Mouse (Mus musculus): ENCODE measurements around the gene Otog. TPM values are rescaled to one million over a fixed set of nuclear protein-coding genes. Genes with fewer than 3 reads are reported as not detected.

The Otog gene
- polyA plus RNA-seq, 1 experiment from 2014 or later: not detected

- H3K27me3 ChIP-seq (replicated peaks; ENCODE audit: insufficient read depth, low read length): no peaks in the 10 kb centered on the region
- no peak overlapping the region for H3K9ac ChIP-seq (replicated peaks; ENCODE audit: low read depth)
- H3K27ac ChIP-seq (ENCODE audit: low read length): no peak overlapping the region
- no peaks in the 10 kb centered on the region for H3K4me1 ChIP-seq (ENCODE audit: insufficient read depth, low read depth, low read length)
- no peaks in the 10 kb centered on the region for H3K36me3 ChIP-seq (ENCODE audit: insufficient read depth, low read length)
- H3K4me3 ChIP-seq (ENCODE audit: low read depth, low read length): no peak overlapping the region
- no peak overlapping the region for H3K4me2 ChIP-seq (replicated peaks; ENCODE audit: low read depth, low read length)
- DNase-seq (ENCODE audit: low spot score) (no peak), ATAC-seq (no peak)
- H3K9me3 ChIP-seq (ENCODE audit: low read length): no peaks in the 10 kb centered on the region
- 76% methylated on average over 6 of the region's 6 CpGs for WGBS
- TF ChIP-seq EP300 (IDR thresholded peaks at IDR 0.05) (no peak), CTCF (IDR thresholded peaks at IDR 0.05) (no peak)
Measured at GRCm38 (mm10) chr7:46210276-46210675, 30.5 kb upstream of the Otog start.

- H3K4me3 ChIP-seq (ENCODE audit: low read depth, low read length): no peak overlapping the region
- no peaks in the 10 kb centered on the region for H3K27me3 ChIP-seq (replicated peaks; ENCODE audit: insufficient read depth, low read length)
- no peaks in the 10 kb centered on the region for H3K36me3 ChIP-seq (ENCODE audit: insufficient read depth, low read length)
- H3K4me2 ChIP-seq (replicated peaks; ENCODE audit: low read depth, low read length): no peak overlapping the region
- ATAC-seq (no peak), DNase-seq (ENCODE audit: low spot score) (no peak)
- TF ChIP-seq EP300 (IDR thresholded peaks at IDR 0.05): no peak
- TF ChIP-seq CTCF (IDR thresholded peaks at IDR 0.05): no peak
- H3K9ac ChIP-seq (replicated peaks; ENCODE audit: low read depth): no peak overlapping the region
- no peaks in the 10 kb centered on the region for H3K9me3 ChIP-seq (ENCODE audit: low read length)
- no peaks in the 10 kb centered on the region for H3K4me1 ChIP-seq (ENCODE audit: insufficient read depth, low read depth, low read length)
- no peak overlapping the region for H3K27ac ChIP-seq (ENCODE audit: low read length)
- 75% methylated on average over 2 of the region's 2 CpGs for WGBS
Measured at GRCm38 (mm10) chr7:46216481-46216880, 24.3 kb upstream of the Otog start.

- no peaks in the 10 kb centered on the region for H3K36me3 ChIP-seq (ENCODE audit: insufficient read depth, low read length)
- no peaks in the 10 kb centered on the region for H3K27me3 ChIP-seq (replicated peaks; ENCODE audit: insufficient read depth, low read length)
- H3K9ac ChIP-seq (replicated peaks; ENCODE audit: low read depth): no peak overlapping the region
- ATAC-seq (no peak; the same call in 1 of the 2 replicates), DNase-seq (ENCODE audit: low spot score) (peak; percentile 6)
- H3K4me1 ChIP-seq (ENCODE audit: insufficient read depth, low read depth, low read length): no peaks in the 10 kb centered on the region
- TF ChIP-seq EP300 (IDR thresholded peaks at IDR 0.05): no peak
- TF ChIP-seq CTCF (IDR thresholded peaks at IDR 0.05): no peak
- no peak overlapping the region for H3K4me2 ChIP-seq (replicated peaks; ENCODE audit: low read depth, low read length)
- no peak overlapping the region for H3K27ac ChIP-seq (ENCODE audit: low read length)
- no peaks in the 10 kb centered on the region for H3K9me3 ChIP-seq (ENCODE audit: low read length)
- no peak overlapping the region for H3K4me3 ChIP-seq (ENCODE audit: low read depth, low read length)
- WGBS: 7% methylated on average over 11 of the region's 11 CpGs
Measured at GRCm38 (mm10) chr7:46218415-46218814, 22.4 kb upstream of the Otog start.

DNA sequence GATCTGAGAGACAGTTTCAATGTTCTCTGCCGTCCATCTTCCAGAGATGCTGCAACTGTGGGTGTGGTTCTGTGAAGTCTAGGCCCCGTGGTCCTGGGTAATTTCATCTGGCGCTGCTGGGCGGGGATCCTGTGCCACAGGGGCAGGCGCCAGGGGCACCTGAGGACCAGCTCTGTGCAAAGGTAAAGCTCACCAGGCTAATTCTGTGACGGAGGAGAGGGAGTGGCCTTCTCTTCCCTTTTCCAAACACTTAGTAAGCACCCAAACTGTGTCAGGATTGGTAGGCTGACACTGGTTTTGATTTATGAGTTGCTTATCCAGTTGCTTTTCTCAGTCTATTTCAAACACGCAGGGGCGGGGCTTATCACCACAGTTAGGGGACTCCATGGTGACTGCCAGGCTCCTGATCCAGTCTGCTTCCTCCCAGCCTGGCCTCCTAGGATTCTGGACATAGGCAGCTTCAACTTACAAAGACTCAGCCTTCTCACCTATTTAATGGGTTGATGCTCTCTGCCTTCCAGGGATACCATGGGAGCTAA lies 20.1 kb upstream of the Otog start:
- Histone ChIP-seq H3K27ac (ENCODE audit: low read length) (no peak overlapping the region), H3K27me3 (replicated peaks; ENCODE audit: insufficient read depth, low read length) (no peaks in the 10 kb centered on the region), H3K9ac (replicated peaks; ENCODE audit: low read depth) (no peak overlapping the region), H3K4me2 (replicated peaks; ENCODE audit: low read depth, low read length) (no peak overlapping the region), H3K4me3 (ENCODE audit: low read depth, low read length) (no peak overlapping the region), H3K36me3 (ENCODE audit: insufficient read depth, low read length) (no peaks in the 10 kb centered on the region), H3K4me1 (ENCODE audit: insufficient read depth, low read depth, low read length) (no peaks in the 10 kb centered on the region), H3K9me3 (ENCODE audit: low read length) (no peaks in the 10 kb centered on the region)
- 54% methylated on average over 8 of the region's 8 CpGs for WGBS
- no peak for ATAC-seq
- TF ChIP-seq CTCF (IDR thresholded peaks at IDR 0.05) (no peak), EP300 (IDR thresholded peaks at IDR 0.05) (no peak)
- no peak for DNase-seq (ENCODE audit: low spot score)

DNA sequence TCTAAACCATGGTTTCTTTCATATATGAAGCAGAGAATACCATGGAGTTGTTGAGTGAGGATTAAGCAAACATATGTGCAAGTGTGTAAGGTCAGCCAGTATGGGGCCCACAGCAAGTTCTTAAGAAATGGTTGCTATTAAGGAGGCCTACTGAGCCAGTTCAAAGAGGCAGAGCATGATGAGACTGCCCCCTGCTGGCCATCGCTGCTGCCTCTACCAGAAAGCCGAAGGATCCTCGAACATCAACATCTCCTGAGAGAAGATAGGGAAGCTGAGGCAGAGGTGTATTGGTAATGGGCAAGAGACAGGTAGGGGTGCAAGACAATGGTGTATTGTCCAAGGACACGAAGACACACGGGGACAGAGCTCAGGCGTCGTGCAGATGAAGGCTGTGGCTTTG lies 14.5 kb upstream of the Otog start:
- no peaks in the 10 kb centered on the region for H3K27me3 ChIP-seq (replicated peaks; ENCODE audit: insufficient read depth, low read length)
- WGBS: 20% methylated on average over 7 of the region's 7 CpGs
- TF ChIP-seq EP300 (IDR thresholded peaks at IDR 0.05): no peak
- TF ChIP-seq CTCF (IDR thresholded peaks at IDR 0.05): peak; percentile 76
- H3K9ac ChIP-seq (replicated peaks; ENCODE audit: low read depth): no peak overlapping the region
- H3K4me2 ChIP-seq (replicated peaks; ENCODE audit: low read depth, low read length): no peak overlapping the region
- no peaks in the 10 kb centered on the region for H3K4me1 ChIP-seq (ENCODE audit: insufficient read depth, low read depth, low read length)
- peak; percentile 34 for DNase-seq (ENCODE audit: low spot score)
- H3K36me3 ChIP-seq (ENCODE audit: insufficient read depth, low read length): no peaks in the 10 kb centered on the region
- H3K27ac ChIP-seq (ENCODE audit: low read length): no peak overlapping the region
- H3K4me3 ChIP-seq (ENCODE audit: low read depth, low read length): no peak overlapping the region
- ATAC-seq: no peak
- H3K9me3 ChIP-seq (ENCODE audit: low read length): no peaks in the 10 kb centered on the region

DNA sequence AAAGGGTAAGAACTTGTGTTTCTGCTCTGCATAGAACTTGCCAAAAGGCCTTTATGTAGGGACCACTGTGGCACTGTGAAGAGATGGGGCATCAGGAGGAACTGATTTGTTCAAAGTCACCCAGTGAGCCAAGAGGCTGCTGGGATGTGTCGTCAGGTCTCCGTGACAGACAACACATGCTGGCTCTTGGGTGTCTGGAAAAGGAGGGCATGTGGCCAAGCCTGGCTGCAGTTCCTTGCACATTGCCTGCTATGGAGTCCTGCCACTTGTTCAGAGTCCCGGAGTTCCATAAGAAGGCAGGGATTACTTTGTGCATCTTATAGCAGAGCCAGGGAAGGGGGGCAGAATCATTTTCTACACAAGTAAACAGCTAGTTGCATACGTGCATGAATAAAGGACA lies 13.9 kb upstream of the Otog start:
- Histone ChIP-seq H3K9me3 (ENCODE audit: low read length) (no peaks in the 10 kb centered on the region), H3K36me3 (ENCODE audit: insufficient read depth, low read length) (no peaks in the 10 kb centered on the region), H3K27me3 (replicated peaks; ENCODE audit: insufficient read depth, low read length) (no peaks in the 10 kb centered on the region), H3K27ac (ENCODE audit: low read length) (no peak overlapping the region), H3K4me3 (ENCODE audit: low read depth, low read length) (no peak overlapping the region), H3K9ac (replicated peaks; ENCODE audit: low read depth) (no peak overlapping the region), H3K4me1 (ENCODE audit: insufficient read depth, low read depth, low read length) (no peaks in the 10 kb centered on the region), H3K4me2 (replicated peaks; ENCODE audit: low read depth, low read length) (no peak overlapping the region)
- ATAC-seq: peak; percentile 19; the same call in 1 of the 2 replicates
- peak; percentile 9 for DNase-seq (ENCODE audit: low spot score)
- WGBS: 53% methylated on average over 4 of the region's 4 CpGs
- TF ChIP-seq CTCF (IDR thresholded peaks at IDR 0.05) (no peak), EP300 (IDR thresholded peaks at IDR 0.05) (no peak)

DNA sequence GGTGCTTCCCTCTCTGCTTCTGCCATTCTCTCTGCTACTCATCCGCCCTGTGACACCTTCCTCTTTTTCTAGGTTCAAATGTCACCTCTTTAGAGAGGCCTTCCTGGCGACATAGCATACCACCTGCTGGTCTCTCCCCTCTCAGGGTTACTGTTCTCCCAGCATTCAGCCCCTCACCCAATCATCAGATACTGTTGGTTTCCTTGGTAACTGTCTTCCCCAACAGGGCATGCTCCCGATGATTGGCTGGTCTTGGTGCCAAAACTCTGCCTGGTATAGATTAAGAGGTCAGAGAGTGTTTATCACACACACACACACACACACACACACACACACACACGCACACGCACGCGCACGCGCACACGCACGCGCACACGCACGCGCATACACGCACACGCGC lies 4.8 kb upstream of the Otog start:
- Histone ChIP-seq H3K36me3 (ENCODE audit: insufficient read depth, low read length) (no peaks in the 10 kb centered on the region), H3K4me2 (replicated peaks; ENCODE audit: low read depth, low read length) (no peak overlapping the region), H3K4me3 (ENCODE audit: low read depth, low read length) (no peak overlapping the region), H3K4me1 (ENCODE audit: insufficient read depth, low read depth, low read length) (no peaks in the 10 kb centered on the region), H3K9me3 (ENCODE audit: low read length) (no peaks in the 10 kb centered on the region), H3K27me3 (replicated peaks; ENCODE audit: insufficient read depth, low read length) (no peaks in the 10 kb centered on the region), H3K27ac (ENCODE audit: low read length) (no peak overlapping the region), H3K9ac (replicated peaks; ENCODE audit: low read depth) (no peak overlapping the region)
- ATAC-seq (no peak), DNase-seq (ENCODE audit: low spot score) (no peak)
- TF ChIP-seq CTCF (IDR thresholded peaks at IDR 0.05): no peak
- no peak for TF ChIP-seq EP300 (IDR thresholded peaks at IDR 0.05)
- WGBS: 41% methylated on average over 16 of the region's 18 CpGs
